Mouse (Mus musculus): Measurements from ENCODE around the gene Fam25c.

Fam25c gene

GRCm38 (mm10) chr14:34355301-34355700 lies at the start of gene Fam25c:
Gene Fam25c (minus strand): TSS chr14:34355433.
- no peak for DNase-seq (ENCODE audit: low read depth in 1 of 2, low spot score in 2 of 2)

- no peak for DNase-seq (ENCODE audit: low read depth in 1 of 2, low spot score in 2 of 2)
These were observed 48.2 kb upstream of the Fam25c start for GRCm38 (mm10) chr14:34403424-34403823.

GRCm38 (mm10) chr14:34402871-34403270 lies 47.6 kb upstream of the Fam25c start:
- no peak for DNase-seq (ENCODE audit: low read depth in 1 of 2, low spot score in 2 of 2)

GRCm38 (mm10) chr14:34401135-34401534 lies 45.9 kb upstream of the Fam25c start:
- peak; percentile 31 to 72 for DNase-seq (ENCODE audit: low read depth in 1 of 2, low spot score in 2 of 2)

- DNase-seq (ENCODE audit: low read depth in 1 of 2, low spot score in 2 of 2), result no peak
These were observed 44.8 kb upstream of the Fam25c start for GRCm38 (mm10) chr14:34400021-34400420.

- DNase-seq (ENCODE audit: low read depth in 1 of 2, low spot score in 2 of 2), result no peak
These were observed 44.1 kb upstream of the Fam25c start for GRCm38 (mm10) chr14:34399301-34399700.

GRCm38 (mm10) chr14:34398901-34399300 lies 43.7 kb upstream of the Fam25c start:
- DNase-seq (ENCODE audit: low read depth in 1 of 2, low spot score in 2 of 2), result no peak

- no peak for DNase-seq (ENCODE audit: low read depth in 1 of 2, low spot score in 2 of 2)
These were observed 42.6 kb upstream of the Fam25c start for GRCm38 (mm10) chr14:34397871-34398270.

GRCm38 (mm10) chr14:34393295-34393694 lies 38.1 kb upstream of the Fam25c start:
- no peak for DNase-seq (ENCODE audit: low read depth in 1 of 2, low spot score in 2 of 2)

- DNase-seq (ENCODE audit: low read depth in 1 of 2, low spot score in 2 of 2), result no peak
These were observed 27.9 kb upstream of the Fam25c start for GRCm38 (mm10) chr14:34382921-34383704.

- no peak for DNase-seq (ENCODE audit: low read depth in 1 of 2, low spot score in 2 of 2)
These were observed 23.5 kb upstream of the Fam25c start for GRCm38 (mm10) chr14:34378560-34379331.

- DNase-seq (ENCODE audit: low read depth in 1 of 2, low spot score in 2 of 2), result no peak
These were observed 21.9 kb upstream of the Fam25c start for GRCm38 (mm10) chr14:34377121-34377520.

GRCm38 (mm10) chr14:34375941-34376340 lies 20.7 kb upstream of the Fam25c start:
- no peak for DNase-seq (ENCODE audit: low read depth in 1 of 2, low spot score in 2 of 2)

- DNase-seq (ENCODE audit: low read depth in 1 of 2, low spot score in 2 of 2), result no peak
These were observed 20.2 kb upstream of the Fam25c start, which contains the start of gene Mmrn2 for GRCm38 (mm10) chr14:34375415-34375904. Gene Mmrn2 (plus strand): TSS chr14:34375465.

GRCm38 (mm10) chr14:34374577-34374976 lies 19.3 kb upstream of the Fam25c start, which contains the start of gene Sncg:
Gene Sncg (minus strand): TSS chr14:34374789.
- no peak for DNase-seq (ENCODE audit: low read depth in 1 of 2, low spot score in 2 of 2)

GRCm38 (mm10) chr14:34373581-34373980 lies 18.3 kb upstream of the Fam25c start:
- no peak for DNase-seq (ENCODE audit: low read depth in 1 of 2, low spot score in 2 of 2)

GRCm38 (mm10) chr14:34372646-34373045 lies 17.4 kb upstream of the Fam25c start:
- DNase-seq (ENCODE audit: low read depth in 1 of 2, low spot score in 2 of 2), result no peak

GRCm38 (mm10) chr14:34371763-34372162 lies 16.5 kb upstream of the Fam25c start:
- DNase-seq (ENCODE audit: low read depth in 1 of 2, low spot score in 2 of 2), result no peak

- no peak for DNase-seq (ENCODE audit: low read depth in 1 of 2, low spot score in 2 of 2)
These were observed 15.7 kb upstream of the Fam25c start for GRCm38 (mm10) chr14:34370921-34371320.

- no peak for DNase-seq (ENCODE audit: low read depth in 1 of 2, low spot score in 2 of 2)
These were observed 15.0 kb upstream of the Fam25c start for GRCm38 (mm10) chr14:34370203-34370602.

GRCm38 (mm10) chr14:34365147-34365507 lies 9.9 kb upstream of the Fam25c start:
- no peak for DNase-seq (ENCODE audit: low read depth in 1 of 2, low spot score in 2 of 2)
